Mouse (Mus musculus): ENCODE data around the gene Slc37a1. TPM values are rescaled to one million over a fixed set of nuclear protein-coding genes. Genes with fewer than 3 reads are reported as not detected.

Slc37a1 gene
- 5.9 and 6.9 TPM in 2 replicates for polyA plus RNA-seq (2014; fragmentation: Nextera tagmentation; extraction: Ambion mirVana)

DNA sequence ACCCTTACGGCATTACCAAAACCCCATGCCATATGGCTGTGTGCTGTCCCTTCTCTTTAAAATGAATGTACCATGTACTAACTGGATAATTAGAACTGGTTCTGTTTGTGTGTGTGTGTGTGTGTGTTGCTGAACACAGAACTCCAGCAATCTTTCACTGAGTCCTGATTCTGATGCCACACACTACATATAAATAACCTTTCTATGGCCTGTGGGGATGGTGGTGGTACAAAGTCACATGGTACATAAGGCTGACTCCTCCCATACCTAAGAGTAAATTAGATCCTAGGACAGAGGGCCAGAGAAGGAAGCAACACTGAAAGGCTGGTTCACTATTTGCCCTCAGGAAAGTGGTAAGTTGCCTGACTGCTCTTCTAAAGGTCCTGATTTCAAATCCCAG is at the start of gene Slc37a1:
Gene Slc37a1 (plus strand): TSS at position 301 of the 400 bp plus-strand sequence.
- Histone ChIP-seq H3K9me3 (ENCODE audit: low read depth, low read length) (no peaks in the 10 kb centered on the region), H3K27ac (ENCODE audit: low read depth) (no peak within 1 kb of the TSS), H3K4me2 (no peak within 1 kb of the TSS), H3K27me3 (ENCODE audit: insufficient read depth, low read length) (no peaks in the 10 kb centered on the region), H3K36me3 (ENCODE audit: insufficient read depth) (no peaks in the 10 kb centered on the region), H3K9ac (no peak within 1 kb of the TSS), H3K4me3 (ENCODE audit: low read depth, low read length) (no peak within 1 kb of the TSS), H3K4me1 (ENCODE audit: insufficient read depth) (no peaks in the 10 kb centered on the region)
- no peak for DNase-seq
- WGBS: 95% methylated on average over 1 of the region's 1 CpGs
- ATAC-seq (ENCODE audit: insufficient read depth): no peak
- no peak for TF ChIP-seq CTCF (IDR thresholded peaks at IDR 0.05; ENCODE audit: low read depth)

DNA sequence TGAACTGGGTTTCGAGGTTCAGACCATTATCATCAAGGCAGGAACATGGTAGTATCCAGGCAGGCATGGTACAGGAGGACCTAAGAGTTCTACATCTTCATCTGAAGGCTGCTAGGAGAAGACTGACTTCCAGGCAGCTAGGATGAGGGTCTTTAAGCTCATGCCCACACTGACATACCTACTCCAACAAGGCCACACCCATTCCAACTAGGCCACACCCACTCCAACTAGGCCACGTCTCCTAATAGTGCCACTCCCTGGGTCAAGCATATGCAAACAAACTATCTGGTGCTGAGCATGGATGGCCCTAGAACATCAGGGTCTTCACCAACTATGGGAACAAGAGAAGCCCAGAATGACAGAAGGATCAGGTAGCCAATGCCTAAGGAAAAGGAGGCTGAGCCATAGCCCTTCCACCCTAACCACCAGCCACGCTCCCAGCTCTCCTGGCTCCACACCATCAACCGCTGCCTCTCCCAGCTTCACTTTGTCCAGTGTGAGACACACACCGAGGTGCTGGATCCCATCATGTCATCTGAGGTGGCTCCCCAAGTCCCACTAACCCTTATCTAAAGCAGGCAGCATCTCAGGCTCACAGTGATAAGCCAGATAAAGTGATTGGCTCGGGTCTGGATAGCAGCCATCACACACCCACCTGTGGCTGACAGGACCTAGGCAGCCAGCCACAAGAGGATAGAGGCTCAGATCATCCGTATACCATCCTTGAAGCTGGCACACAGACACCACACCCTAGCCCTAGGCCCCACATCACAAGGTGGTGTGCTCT is 48.2 kb upstream of the Slc37a1 start:
- H3K27me3 ChIP-seq (ENCODE audit: insufficient read depth, low read length): no peaks in the 10 kb centered on the region
- ATAC-seq (ENCODE audit: insufficient read depth) (no peak), DNase-seq (no peak)
- no peak overlapping the region for H3K4me3 ChIP-seq (ENCODE audit: low read depth, low read length)
- WGBS: 76% methylated on average over 7 of the region's 7 CpGs
- H3K36me3 ChIP-seq (ENCODE audit: insufficient read depth): no peaks in the 10 kb centered on the region
- H3K4me1 ChIP-seq (ENCODE audit: insufficient read depth): no peaks in the 10 kb centered on the region
- no peak overlapping the region for H3K9ac ChIP-seq
- no peaks in the 10 kb centered on the region for H3K9me3 ChIP-seq (ENCODE audit: low read depth, low read length)
- H3K4me2 ChIP-seq: no peak overlapping the region
- no peak overlapping the region for H3K27ac ChIP-seq (ENCODE audit: low read depth)
- no peak for TF ChIP-seq CTCF (IDR thresholded peaks at IDR 0.05; ENCODE audit: low read depth)

DNA sequence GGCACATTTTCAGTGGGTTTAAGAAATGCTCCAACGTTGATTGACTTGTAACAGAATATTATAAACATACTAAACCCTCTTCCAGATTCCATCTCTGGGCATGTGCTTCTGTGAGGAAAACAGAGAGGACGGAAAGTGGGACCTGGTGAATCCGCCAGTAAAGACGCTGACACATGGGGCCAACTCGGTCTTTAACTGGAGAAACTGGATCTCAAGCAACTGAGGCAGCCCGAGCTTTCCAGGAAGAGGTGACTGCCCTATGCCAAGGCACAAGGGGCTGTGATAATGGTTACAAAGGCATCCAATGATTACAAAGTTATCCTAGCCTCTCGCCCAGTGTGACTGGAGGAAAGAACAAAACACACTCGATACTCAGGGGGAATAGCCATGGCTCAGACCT is 45.4 kb upstream of the Slc37a1 start:
- 76% methylated on average over 8 of the region's 8 CpGs for WGBS
- no peaks in the 10 kb centered on the region for H3K27me3 ChIP-seq (ENCODE audit: insufficient read depth, low read length)
- no peaks in the 10 kb centered on the region for H3K36me3 ChIP-seq (ENCODE audit: insufficient read depth)
- DNase-seq: no peak
- no peak for TF ChIP-seq CTCF (IDR thresholded peaks at IDR 0.05; ENCODE audit: low read depth)
- no peak overlapping the region for H3K4me3 ChIP-seq (ENCODE audit: low read depth, low read length)
- H3K4me1 ChIP-seq (ENCODE audit: insufficient read depth): no peaks in the 10 kb centered on the region
- no peak overlapping the region for H3K27ac ChIP-seq (ENCODE audit: low read depth)
- H3K9me3 ChIP-seq (ENCODE audit: low read depth, low read length): no peaks in the 10 kb centered on the region
- H3K9ac ChIP-seq: no peak overlapping the region
- H3K4me2 ChIP-seq: no peak overlapping the region
- no peak for ATAC-seq (ENCODE audit: insufficient read depth)

DNA sequence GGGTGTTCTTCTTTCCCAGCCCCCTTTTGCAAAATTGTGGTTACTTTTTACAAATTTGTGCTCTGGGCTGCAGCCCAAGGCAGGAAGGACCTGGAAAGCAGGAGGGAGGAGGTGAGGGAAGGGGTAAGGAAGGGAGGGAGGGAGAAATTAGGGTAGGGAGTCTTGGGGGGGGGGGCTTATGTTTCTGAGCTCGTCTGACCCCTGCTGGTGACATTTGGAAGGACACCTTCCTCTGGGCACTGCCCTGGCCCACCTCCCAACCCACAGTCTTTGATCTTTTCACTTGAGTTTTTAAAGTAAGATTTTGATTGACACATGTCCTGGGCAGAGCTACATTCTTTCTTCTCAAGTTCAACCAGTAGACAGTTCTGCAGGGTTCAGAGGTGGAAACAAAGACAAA is 43.8 kb upstream of the Slc37a1 start:
- Histone ChIP-seq H3K9ac (no peak overlapping the region), H3K4me2 (no peak overlapping the region), H3K9me3 (ENCODE audit: low read depth, low read length) (no peaks in the 10 kb centered on the region), H3K4me3 (ENCODE audit: low read depth, low read length) (no peak overlapping the region), H3K36me3 (ENCODE audit: insufficient read depth) (no peaks in the 10 kb centered on the region), H3K27ac (ENCODE audit: low read depth) (no peak overlapping the region), H3K27me3 (ENCODE audit: insufficient read depth, low read length) (no peaks in the 10 kb centered on the region), H3K4me1 (ENCODE audit: insufficient read depth) (no peaks in the 10 kb centered on the region)
- peak; percentile 61 for TF ChIP-seq CTCF (IDR thresholded peaks at IDR 0.05; ENCODE audit: low read depth)
- DNase-seq (peak; percentile 27), ATAC-seq (ENCODE audit: insufficient read depth) (no peak)
- WGBS: 0% methylated on average over 1 of the region's 1 CpGs

DNA sequence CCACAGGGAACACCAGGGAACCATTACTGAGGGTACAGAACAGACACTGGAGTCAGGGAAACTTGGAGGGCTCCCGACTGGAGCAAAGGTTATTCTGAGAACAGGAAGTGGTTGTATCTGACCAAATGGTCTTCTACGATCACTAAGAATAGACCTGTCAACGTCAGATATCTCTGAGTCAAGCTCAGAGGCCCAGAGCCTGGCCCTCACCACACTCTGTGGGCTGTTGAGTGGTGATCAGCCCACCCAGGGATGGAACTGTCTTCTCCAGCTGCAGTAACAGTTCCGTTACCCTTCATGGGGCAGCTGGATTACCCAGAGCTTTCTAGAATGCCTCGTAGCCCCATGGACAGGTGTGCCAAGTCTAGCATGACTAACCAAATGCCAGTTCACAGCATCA is 41.3 kb upstream of the Slc37a1 start:
- Histone ChIP-seq H3K9ac (no peak overlapping the region), H3K27ac (ENCODE audit: low read depth) (no peak overlapping the region), H3K4me3 (ENCODE audit: low read depth, low read length) (no peak overlapping the region), H3K9me3 (ENCODE audit: low read depth, low read length) (no peaks in the 10 kb centered on the region), H3K4me2 (no peak overlapping the region), H3K4me1 (ENCODE audit: insufficient read depth) (no peaks in the 10 kb centered on the region), H3K36me3 (ENCODE audit: insufficient read depth) (no peaks in the 10 kb centered on the region), H3K27me3 (ENCODE audit: insufficient read depth, low read length) (no peaks in the 10 kb centered on the region)
- DNase-seq (no peak), ATAC-seq (ENCODE audit: insufficient read depth) (no peak)
- WGBS: 74% methylated on average over 5 of the region's 5 CpGs
- no peak for TF ChIP-seq CTCF (IDR thresholded peaks at IDR 0.05; ENCODE audit: low read depth)

DNA sequence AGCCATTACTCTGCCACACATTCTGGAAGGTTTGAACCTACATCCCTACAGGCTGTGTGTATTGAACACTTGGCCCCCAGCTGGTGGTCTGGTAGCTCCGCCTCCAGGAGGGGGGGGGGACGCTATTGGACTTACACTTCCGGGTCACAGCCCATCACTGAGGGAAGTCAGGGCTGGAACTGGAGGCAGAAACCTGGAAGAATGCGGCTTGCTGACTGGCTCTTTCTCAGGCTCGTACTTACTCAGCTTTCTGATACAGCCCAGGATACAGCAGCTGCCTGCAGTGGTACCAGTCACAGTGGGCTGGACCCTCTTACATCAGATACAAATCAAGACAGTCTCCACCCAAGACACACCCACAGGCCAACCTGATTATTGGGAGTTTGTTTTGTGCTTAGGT is 39.4 kb upstream of the Slc37a1 start:
- no peak for ATAC-seq (ENCODE audit: insufficient read depth)
- Histone ChIP-seq H3K4me1 (ENCODE audit: insufficient read depth) (no peaks in the 10 kb centered on the region), H3K27ac (ENCODE audit: low read depth) (no peak overlapping the region), H3K27me3 (ENCODE audit: insufficient read depth, low read length) (no peaks in the 10 kb centered on the region), H3K9me3 (ENCODE audit: low read depth, low read length) (no peaks in the 10 kb centered on the region), H3K4me2 (peak overlapping the region; percentile 18; the same call in 1 of the 2 replicates), H3K4me3 (ENCODE audit: low read depth, low read length) (no peak overlapping the region), H3K36me3 (ENCODE audit: insufficient read depth) (no peaks in the 10 kb centered on the region), H3K9ac (no peak overlapping the region)
- 26% methylated on average over 5 of the region's 5 CpGs for WGBS
- peak; percentile 11 for DNase-seq
- TF ChIP-seq CTCF (IDR thresholded peaks at IDR 0.05; ENCODE audit: low read depth): no peak

DNA sequence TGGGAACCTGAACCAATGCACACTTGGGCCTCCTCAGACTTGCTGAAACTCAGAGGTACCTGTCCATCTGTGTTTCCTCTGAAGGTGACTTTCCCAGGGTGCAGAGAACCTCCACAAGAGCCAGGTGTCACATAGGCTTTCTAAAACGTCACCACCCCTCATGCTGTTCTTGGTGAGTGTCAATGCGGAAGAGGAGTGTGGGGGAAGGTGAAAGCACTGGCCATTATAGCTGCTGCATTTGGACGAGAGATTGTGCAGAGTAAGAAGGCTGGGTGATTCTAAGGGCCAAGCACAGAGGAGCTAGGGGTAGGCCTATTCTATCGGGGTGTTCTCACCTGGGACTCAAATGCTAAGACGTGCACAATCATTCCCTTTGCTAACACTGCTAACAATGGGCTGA is 32.6 kb upstream of the Slc37a1 start:
- H3K4me3 ChIP-seq (ENCODE audit: low read depth, low read length): no peak overlapping the region
- no peaks in the 10 kb centered on the region for H3K9me3 ChIP-seq (ENCODE audit: low read depth, low read length)
- no peak overlapping the region for H3K27ac ChIP-seq (ENCODE audit: low read depth)
- WGBS: 56% methylated on average over 5 of the region's 5 CpGs
- no peaks in the 10 kb centered on the region for H3K36me3 ChIP-seq (ENCODE audit: insufficient read depth)
- ATAC-seq (ENCODE audit: insufficient read depth): no peak
- no peak overlapping the region for H3K9ac ChIP-seq
- H3K4me2 ChIP-seq: no peak overlapping the region
- no peaks in the 10 kb centered on the region for H3K4me1 ChIP-seq (ENCODE audit: insufficient read depth)
- no peak for TF ChIP-seq CTCF (IDR thresholded peaks at IDR 0.05; ENCODE audit: low read depth)
- H3K27me3 ChIP-seq (ENCODE audit: insufficient read depth, low read length): no peaks in the 10 kb centered on the region
- DNase-seq: no peak

All from lung, embryonic 14.5 days (tissue).